Mouse (Mus musculus): ENCODE data around the gene Klk7.

DNA sequence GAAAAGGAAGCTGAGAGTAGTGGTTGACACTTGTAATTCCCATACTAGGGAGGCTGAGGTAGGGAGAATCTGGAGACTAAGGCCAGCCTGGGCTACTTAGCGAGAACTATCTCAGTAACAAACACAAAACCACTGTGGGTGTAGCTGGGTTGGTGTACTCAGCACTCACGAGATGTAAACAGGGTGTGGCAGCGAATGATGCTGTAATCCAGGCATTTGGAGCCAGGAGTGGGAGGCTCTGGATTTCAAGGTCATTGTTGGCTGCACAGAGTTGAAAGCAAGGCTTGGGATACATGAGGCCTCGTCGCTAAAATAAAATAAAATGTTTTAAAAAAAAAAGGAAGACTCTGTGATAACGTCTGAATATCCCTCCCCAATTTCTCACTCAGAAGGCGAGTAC lies 45.2 kb downstream of the Klk7 start:
- TF ChIP-seq CTCF (IDR thresholded peaks at IDR 0.05; ENCODE audit: extremely low read depth, insufficient read depth, insufficient read length, insufficient replicate concordance), result no peak
- TF ChIP-seq POLR2A (IDR thresholded peaks at IDR 0.05; ENCODE audit: low read depth, low read length), result no peak

Data from spleen, adult 2 months (tissue).